Mouse (Mus musculus): Measurements from ENCODE around the gene Lce3c.

GRCm38 (mm10) chr3:92926130-92926529 lies 18.2 kb upstream of the Lce3c start, which contains the start of gene Lce3a:
- TF ChIP-seq CTCF (IDR thresholded peaks at IDR 0.05; ENCODE audit: low read depth) (no peak), EP300 (IDR thresholded peaks at IDR 0.05; ENCODE audit: low read depth) (no peak)

Measured in liver, embryonic 14.5 days (tissue).